Mouse (Mus musculus) neural tube, embryonic 13.5 days (tissue): ENCODE measurements around the gene Hsd17b7. TPM values are rescaled to one million over a fixed set of nuclear protein-coding genes. Genes with fewer than 3 reads are reported as not detected.
A peak's percentile ranks its signal among the peaks of the same experiment; 100 is the strongest.
"Not testable (repeated sequence)": the region's sequence is repeated elsewhere in the genome, so short reads cannot be mapped to it uniquely, and the experiment has no call there.

ENCODE experiments used
- ATAC-seq: fragments of 200-750 bp; cut with Nextera tagmentation; 2 replicates; pipeline ENCODE4 v1.8.0; 2017; ENCODE audit warnings: low read depth, mild to moderate bottlenecking, moderate TSS enrichment, moderate library complexity
- H3K27ac ChIP-seq: fragments of 300-500 bp; sonication (generic); replicated peaks from 2 replicates; pipeline ENCODE4 v1.5.1; 2015; ENCODE audit warnings: moderate library complexity, mild to moderate bottlenecking, inconsistent platforms
- H3K27me3 ChIP-seq: fragments of 300-500 bp; sonication (generic); 2 replicates; pipeline ENCODE4 v1.6.1; 2015; ENCODE audit warnings: mild to moderate bottlenecking, inconsistent platforms
- H3K36me3 ChIP-seq: fragments of 300-500 bp; sonication (generic); 2 replicates; pipeline ENCODE4 v1.6.1; 2015; ENCODE audit warnings: mild to moderate bottlenecking, inconsistent platforms
- H3K4me1 ChIP-seq: fragments of 300-500 bp; sonication (generic); replicated peaks from 2 replicates; pipeline ENCODE4 v1.6.1; 2015; ENCODE audit warnings: inconsistent platforms
- H3K4me2 ChIP-seq: fragments of 300-500 bp; sonication (generic); 2 replicates; pipeline ENCODE4 v1.6.1; 2015; ENCODE audit warnings: inconsistent platforms, mild to moderate bottlenecking, moderate library complexity
- H3K4me3 ChIP-seq: fragments of 300-500 bp; sonication (generic); 2 replicates; pipeline ENCODE4 v1.5.1; 2015; ENCODE audit warnings: mild to moderate bottlenecking, inconsistent platforms
- H3K9ac ChIP-seq: fragments of 300-500 bp; sonication (generic); 2 replicates; pipeline ENCODE4 v1.6.1; 2015; ENCODE audit warnings: moderate library complexity, mild to moderate bottlenecking, inconsistent platforms
- H3K9me3 ChIP-seq: fragments of 300-500 bp; sonication (generic); 2 replicates; pipeline ENCODE4 v1.6.1; 2016; ENCODE audit warnings: inconsistent platforms
- WGBS: fragments of 180-500 bp; shearing (Covaris S2); methylation state at CpG from one replicate; pipeline ENCODE4 v1.1.7; 2015; 5-methylcytosine and 5-hydroxymethylcytosine counted together
- polyA plus RNA-seq: library from polyadenylated mRNA; unstranded; fragments of >200 nt; fragmentation: Nextera tagmentation; extraction: Ambion mirVana; gene quantifications from 2 replicates; pipeline ENCODE4 v1.2.1, GENCODE M21; 2015

The Hsd17b7 gene
- polyA plus RNA-seq: 23.1 and 28.2 TPM in 2 replicates

DNA sequence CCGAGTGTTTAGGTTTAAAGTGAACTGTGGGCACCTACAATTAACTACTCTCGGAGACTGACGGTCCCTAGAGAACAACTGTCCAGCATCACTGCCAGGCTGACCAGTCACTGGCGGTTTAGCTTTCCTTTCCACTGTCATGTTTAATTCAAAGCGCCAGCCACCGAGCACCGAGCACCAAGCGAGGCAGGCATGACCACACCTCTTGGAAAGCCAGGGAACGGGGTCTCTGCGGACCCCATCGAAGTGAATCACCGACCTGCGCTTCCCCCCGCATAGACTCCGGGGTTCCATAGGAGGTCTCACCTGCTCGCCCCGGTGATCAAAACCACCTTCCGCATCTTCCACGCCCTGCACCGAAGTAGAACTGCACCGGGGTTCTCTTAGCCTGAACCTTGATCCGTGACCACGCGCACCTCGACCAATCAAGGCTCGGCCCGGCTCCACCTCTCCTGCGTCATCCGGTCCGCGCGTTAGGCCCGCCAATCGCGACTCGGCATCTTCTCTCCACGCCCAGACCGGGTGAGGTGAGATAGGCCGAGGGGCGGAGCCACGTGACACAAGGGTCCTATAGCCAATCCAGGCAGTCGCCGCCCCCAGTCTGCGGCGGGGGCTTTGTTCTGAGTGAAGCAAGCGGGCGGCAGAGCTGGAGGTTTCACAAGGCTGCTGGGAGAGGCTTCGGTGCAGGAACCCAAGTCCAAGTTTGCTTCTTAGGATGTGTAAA is at the start of gene Hsd17b7:
Gene Hsd17b7 (minus strand): TSS at position 450 of the 724 bp plus-strand sequence.
- H3K4me2 ChIP-seq: peak within 1 kb of the TSS; percentile 70
- H3K4me3 ChIP-seq: peak within 1 kb of the TSS; percentile 55
- ATAC-seq: peak; percentile 100
- H3K9me3 ChIP-seq: no peaks in the 10 kb centered on the region
- H3K27me3 ChIP-seq: no peaks in the 10 kb centered on the region
- peak within 1 kb of the TSS; percentile 71 for H3K9ac ChIP-seq
- peaks cover 24% of the 10 kb centered on the region for H3K4me1 ChIP-seq
- peak within 1 kb of the TSS; percentile 86 for H3K27ac ChIP-seq
- H3K36me3 ChIP-seq: peaks cover 27% of the 10 kb centered on the region
- 1% methylated on average over 48 of the region's 48 CpGs for WGBS

DNA sequence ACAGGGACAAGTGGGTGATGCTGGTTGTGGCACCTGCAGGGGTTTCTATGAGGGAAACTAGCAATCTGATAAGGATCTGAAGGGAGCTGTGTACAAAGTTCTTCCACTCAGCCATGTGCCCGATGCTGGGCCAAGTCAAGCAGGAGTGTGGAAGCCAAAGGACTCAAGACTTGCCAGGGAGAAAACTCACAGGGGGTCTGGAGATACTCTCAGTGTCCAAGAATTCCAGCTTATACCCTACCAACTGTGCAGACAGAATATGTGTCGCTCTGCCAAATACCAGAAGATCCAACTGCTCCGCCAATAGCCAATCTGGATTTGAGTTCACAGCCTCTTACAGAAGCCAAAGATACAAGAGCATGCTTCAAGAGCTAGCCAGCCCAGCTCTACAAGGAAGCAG is 45.7 kb upstream of the Hsd17b7 start:
- H3K9me3 ChIP-seq: peaks cover 28% of the 10 kb centered on the region
- H3K27me3 ChIP-seq: no peaks in the 10 kb centered on the region
- WGBS: 91% methylated on average over 3 of the region's 3 CpGs
- ATAC-seq: no peak
- H3K27ac ChIP-seq: no peak overlapping the region
- no peak overlapping the region for H3K9ac ChIP-seq
- no peaks in the 10 kb centered on the region for H3K4me1 ChIP-seq
- no peak overlapping the region for H3K4me3 ChIP-seq
- H3K4me2 ChIP-seq: no peak overlapping the region
- H3K36me3 ChIP-seq: no peaks in the 10 kb centered on the region

- Histone ChIP-seq H3K4me1 (no peaks in the 10 kb centered on the region), H3K9me3 (peaks cover 4% of the 10 kb centered on the region; the same call in 1 of the 2 replicates), H3K4me2 (no peak overlapping the region), H3K4me3 (no peak overlapping the region), H3K27me3 (no peaks in the 10 kb centered on the region), H3K36me3 (no peaks in the 10 kb centered on the region), H3K9ac (no peak overlapping the region), H3K27ac (no peak overlapping the region)
- 91% methylated on average over 15 of the region's 15 CpGs for WGBS
- no peak for ATAC-seq
Observed at GRCm38 (mm10) chr1:170010716-170011505, 41.9 kb upstream of the Hsd17b7 start.

- WGBS: 95% methylated on average over 1 of the region's 1 CpGs
- no peaks in the 10 kb centered on the region for H3K36me3 ChIP-seq
- no peak overlapping the region for H3K4me3 ChIP-seq
- no peaks in the 10 kb centered on the region for H3K4me1 ChIP-seq
- no peaks in the 10 kb centered on the region for H3K9me3 ChIP-seq
- no peak overlapping the region for H3K9ac ChIP-seq
- H3K4me2 ChIP-seq: no peak overlapping the region
- no peak overlapping the region for H3K27ac ChIP-seq
- no peaks in the 10 kb centered on the region for H3K27me3 ChIP-seq
- no peak for ATAC-seq
Observed at GRCm38 (mm10) chr1:170009296-170009695, 40.3 kb upstream of the Hsd17b7 start.

GRCm38 (mm10) chr1:170008432-170009220 is 39.6 kb upstream of the Hsd17b7 start:
- no peak overlapping the region for H3K9ac ChIP-seq
- no peak overlapping the region for H3K27ac ChIP-seq
- no peaks in the 10 kb centered on the region for H3K9me3 ChIP-seq
- H3K4me3 ChIP-seq: no peak overlapping the region
- WGBS: 75% methylated on average over 13 of the region's 13 CpGs
- H3K36me3 ChIP-seq: no peaks in the 10 kb centered on the region
- no peaks in the 10 kb centered on the region for H3K27me3 ChIP-seq
- no peaks in the 10 kb centered on the region for H3K4me1 ChIP-seq
- no peak for ATAC-seq
- no peak overlapping the region for H3K4me2 ChIP-seq

DNA sequence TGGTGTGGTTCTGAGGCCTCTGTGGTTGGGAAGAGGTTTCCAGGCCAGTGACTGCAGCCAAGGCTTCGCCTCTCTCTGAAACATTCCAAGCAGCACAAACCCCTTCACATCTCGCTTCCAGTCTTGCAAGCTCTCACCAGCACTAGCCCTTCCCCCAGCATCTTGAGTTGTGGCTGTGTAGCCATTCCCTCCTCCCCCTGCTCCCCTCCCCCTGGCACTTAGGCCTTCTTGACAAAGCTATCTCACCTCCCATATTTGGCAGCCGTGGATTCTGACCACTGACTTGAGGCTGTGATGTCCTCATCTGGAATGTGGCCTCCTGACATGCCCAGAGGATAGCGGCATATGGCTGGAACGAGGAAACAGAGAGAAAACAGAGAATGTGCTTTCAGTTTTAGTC is 37.5 kb upstream of the Hsd17b7 start:
- Histone ChIP-seq H3K9me3 (no peaks in the 10 kb centered on the region), H3K27me3 (no peaks in the 10 kb centered on the region), H3K36me3 (no peaks in the 10 kb centered on the region), H3K27ac (no peak overlapping the region), H3K4me3 (no peak overlapping the region), H3K9ac (no peak overlapping the region), H3K4me2 (no peak overlapping the region), H3K4me1 (no peaks in the 10 kb centered on the region)
- WGBS: 73% methylated on average over 5 of the region's 5 CpGs
- ATAC-seq: no peak

GRCm38 (mm10) chr1:170005297-170005696 is 36.3 kb upstream of the Hsd17b7 start:
- H3K4me2 ChIP-seq: no peak overlapping the region
- no peaks in the 10 kb centered on the region for H3K4me1 ChIP-seq
- H3K27me3 ChIP-seq: no peaks in the 10 kb centered on the region
- H3K27ac ChIP-seq: no peak overlapping the region
- 76% methylated on average over 3 of the region's 3 CpGs for whole genome bisulfite sequencing
- no peak overlapping the region for H3K9ac ChIP-seq
- H3K9me3 ChIP-seq: no peaks in the 10 kb centered on the region
- ATAC-seq: no peak
- H3K36me3 ChIP-seq: no peaks in the 10 kb centered on the region
- no peak overlapping the region for H3K4me3 ChIP-seq

DNA sequence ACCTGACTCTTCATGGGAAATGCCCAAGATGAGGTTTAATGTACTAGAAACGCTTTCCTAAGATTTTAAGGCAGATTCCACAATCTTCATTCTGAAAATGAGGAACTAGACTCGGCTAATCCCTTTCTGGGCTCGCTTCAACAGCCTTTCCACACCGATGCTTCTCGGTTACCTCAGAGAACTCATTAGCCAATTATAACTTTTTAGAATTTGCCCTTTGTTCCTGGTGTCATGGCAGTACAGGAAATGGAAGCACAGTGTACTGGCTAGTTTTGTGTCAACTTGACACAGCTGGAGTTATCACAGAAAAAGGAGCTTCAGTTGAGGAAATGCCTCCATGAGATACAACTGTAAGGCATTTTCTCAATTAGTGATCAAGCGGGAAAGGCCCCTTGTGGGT is 24.9 kb upstream of the Hsd17b7 start:
- not testable (repeated sequence) for H3K9me3 ChIP-seq, H3K4me1 ChIP-seq, H3K4me3 ChIP-seq, H3K4me2 ChIP-seq, H3K36me3 ChIP-seq, H3K27ac ChIP-seq, H3K27me3 ChIP-seq, H3K9ac ChIP-seq, ATAC-seq
- 93% methylated on average over 6 of the region's 6 CpGs for WGBS

DNA sequence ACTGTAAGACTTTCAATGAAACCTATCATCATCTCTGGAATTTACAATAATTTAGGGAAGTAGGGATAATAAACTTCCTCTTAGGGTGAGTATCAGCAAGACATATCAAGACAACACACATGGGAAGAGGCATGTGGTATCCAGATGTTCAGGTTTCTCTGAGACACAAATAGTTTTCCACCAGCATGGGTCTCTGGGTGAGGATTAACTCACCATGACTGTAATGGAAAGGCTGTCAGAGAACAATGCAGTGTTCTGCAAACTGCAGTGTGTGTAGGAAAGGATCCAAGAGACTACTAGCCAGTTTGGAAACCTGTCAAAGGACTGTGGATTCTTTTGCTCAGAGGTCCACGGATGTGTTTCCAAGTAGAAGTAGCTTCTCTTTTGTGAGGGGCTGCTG is 17.1 kb upstream of the Hsd17b7 start:
- no peak overlapping the region for H3K9ac ChIP-seq
- WGBS: 54% methylated on average over 1 of the region's 1 CpGs
- H3K9me3 ChIP-seq: no peaks in the 10 kb centered on the region
- H3K27me3 ChIP-seq: no peaks in the 10 kb centered on the region
- H3K4me1 ChIP-seq: no peaks in the 10 kb centered on the region
- no peak overlapping the region for H3K4me2 ChIP-seq
- no peaks in the 10 kb centered on the region for H3K36me3 ChIP-seq
- no peak for ATAC-seq
- no peak overlapping the region for H3K4me3 ChIP-seq
- H3K27ac ChIP-seq: no peak overlapping the region

GRCm38 (mm10) chr1:169977621-169978020 is 8.6 kb upstream of the Hsd17b7 start:
- WGBS: 83% methylated on average over 4 of the region's 4 CpGs
- Histone ChIP-seq H3K27ac (no peak overlapping the region), H3K4me3 (no peak overlapping the region), H3K4me2 (no peak overlapping the region), H3K9ac (no peak overlapping the region), H3K27me3 (no peaks in the 10 kb centered on the region), H3K36me3 (no peaks in the 10 kb centered on the region), H3K9me3 (no peaks in the 10 kb centered on the region), H3K4me1 (no peaks in the 10 kb centered on the region)
- no peak for ATAC-seq

DNA sequence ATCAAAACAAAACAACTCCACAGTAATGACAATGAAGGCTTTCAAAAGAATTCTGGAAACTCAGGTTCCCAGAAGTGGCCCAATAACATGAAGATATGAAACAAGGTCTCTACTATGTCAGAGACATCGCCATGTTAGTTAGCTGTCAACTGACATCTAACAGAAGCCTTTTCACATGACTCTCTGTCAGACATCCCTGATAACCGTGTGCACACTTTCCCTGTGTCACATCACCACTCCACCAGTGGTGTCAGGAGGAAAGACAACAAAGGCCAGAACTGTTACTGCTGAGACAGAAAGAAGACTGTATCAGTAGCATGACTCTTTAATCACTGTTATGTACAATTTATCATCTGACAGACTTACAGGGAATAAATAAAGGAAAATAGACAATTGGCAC is 3.0 kb upstream of the Hsd17b7 start:
- no peak overlapping the region for H3K4me2 ChIP-seq
- H3K4me3 ChIP-seq: no peak overlapping the region
- H3K27me3 ChIP-seq: no peaks in the 10 kb centered on the region
- no peaks in the 10 kb centered on the region for H3K9me3 ChIP-seq
- H3K4me1 ChIP-seq: peaks cover 23% of the 10 kb centered on the region
- 89% methylated on average over 2 of the region's 2 CpGs for WGBS
- H3K9ac ChIP-seq: no peak overlapping the region
- ATAC-seq: no peak
- no peaks in the 10 kb centered on the region for H3K36me3 ChIP-seq
- H3K27ac ChIP-seq: no peak overlapping the region

GRCm38 (mm10) chr1:169970936-169971335 is 1.9 kb upstream of the Hsd17b7 start:
- 95% methylated on average over 4 of the region's 4 CpGs for WGBS
- H3K27ac ChIP-seq: no peak overlapping the region
- no peaks in the 10 kb centered on the region for H3K27me3 ChIP-seq
- no peak overlapping the region for H3K4me3 ChIP-seq
- no peak for ATAC-seq
- no peak overlapping the region for H3K4me2 ChIP-seq
- H3K4me1 ChIP-seq: peaks cover 24% of the 10 kb centered on the region
- peaks cover 9% of the 10 kb centered on the region; the same call in 1 of the 2 replicates for H3K36me3 ChIP-seq
- no peaks in the 10 kb centered on the region for H3K9me3 ChIP-seq
- H3K9ac ChIP-seq: no peak overlapping the region
